Mouse (Mus musculus) heart, embryonic 10.5 days (tissue): ENCODE measurements around the gene Adal. TPM values are rescaled to one million over a fixed set of nuclear protein-coding genes. Genes with fewer than 3 reads are reported as not detected.

Source experiments
- DNase-seq: peaks from one replicate; pipeline ENCODE4 v3.0.0-alpha.2; 2017; ENCODE audit warnings: low spot score
- H3K27ac ChIP-seq: fragments of 300-500 bp; sonication (generic); 2 replicates; pipeline ENCODE4 v1.5.1; 2016; ENCODE audit warnings: mild to moderate bottlenecking
- H3K27me3 ChIP-seq: fragments of 300-500 bp; sonication (generic); 2 replicates; pipeline ENCODE4 v1.6.1; 2016; ENCODE audit warnings: mild to moderate bottlenecking; ENCODE audit not compliant: poor library complexity, insufficient read depth, severe bottlenecking
- H3K36me3 ChIP-seq: fragments of 300-500 bp; sonication (generic); 2 replicates; pipeline ENCODE4 v1.6.1; 2016; ENCODE audit warnings: mild to moderate bottlenecking, moderate library complexity
- H3K4me1 ChIP-seq: fragments of 300-500 bp; sonication (generic); 2 replicates; pipeline ENCODE4 v1.6.1; 2016; ENCODE audit warnings: mild to moderate bottlenecking
- H3K4me3 ChIP-seq: fragments of 300-500 bp; sonication (generic); 2 replicates; pipeline ENCODE4 v1.5.1; 2016; ENCODE audit warnings: mild to moderate bottlenecking, moderate library complexity
- H3K9me3 ChIP-seq: fragments of 300-500 bp; sonication (generic); 2 replicates; pipeline ENCODE4 v1.6.1; 2016; ENCODE audit warnings: mild to moderate bottlenecking, moderate library complexity
- WGBS: fragments of 180-500 bp; shearing (Covaris S2); methylation state at CpG from one replicate; pipeline ENCODE4 v1.1.7; 2016; 5-methylcytosine and 5-hydroxymethylcytosine counted together
- polyA plus RNA-seq: library from polyadenylated mRNA; unstranded; fragments of >200 nt; fragmentation: Nextera tagmentation; extraction: Ambion mirVana; gene quantifications from 2 replicates; pipeline ENCODE4 v1.2.1, GENCODE M21; 2016

The Adal gene
- polyA plus RNA-seq, 1 experiment from 2014 or later = 14.5 TPM

- Histone ChIP-seq H3K4me1 (peaks cover 23% of the 10 kb centered on the region), H3K9me3 (no peaks in the 10 kb centered on the region), H3K27ac (peak overlapping the region; percentile 97), H3K36me3 (peaks cover 40% of the 10 kb centered on the region), H3K4me3 (peak overlapping the region; percentile 77), H3K27me3 (no peaks in the 10 kb centered on the region)
- no peak for DNase-seq
- WGBS = 75% methylated on average over 16 of the region's 16 CpGs
These were observed 1.2 kb downstream of the Adal start for GRCm38 (mm10) chr2:121141216-121142035.

- Histone ChIP-seq H3K4me1 (peaks cover 23% of the 10 kb centered on the region), H3K4me3 (no peak overlapping the region), H3K27me3 (no peaks in the 10 kb centered on the region), H3K9me3 (no peaks in the 10 kb centered on the region), H3K36me3 (peaks cover 44% of the 10 kb centered on the region), H3K27ac (no peak overlapping the region)
- DNase-seq = no peak
- WGBS = 64% methylated on average over 2 of the region's 2 CpGs
These were observed 2.2 kb downstream of the Adal start for GRCm38 (mm10) chr2:121142415-121142814.

DNA sequence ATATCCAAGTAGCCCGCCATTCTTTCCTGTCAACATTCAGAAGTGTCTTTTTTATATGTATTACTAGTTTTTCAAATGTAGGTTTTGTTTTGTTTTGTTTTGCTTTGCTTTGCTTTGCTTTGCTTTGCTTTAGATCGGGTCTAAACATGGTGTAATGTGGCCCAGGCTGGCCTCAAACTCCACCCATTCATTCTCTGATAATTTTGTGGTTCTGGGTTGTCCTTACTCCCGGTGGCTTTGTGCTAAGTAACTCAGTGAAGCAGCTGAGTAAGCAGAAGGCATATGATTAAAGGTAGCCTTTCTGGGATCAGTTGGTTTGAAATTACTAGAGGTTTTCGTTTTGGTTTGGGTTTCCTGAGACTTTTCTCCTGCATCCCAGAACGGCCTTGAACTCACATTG lies 9.5 kb downstream of the Adal start:
- Histone ChIP-seq H3K9me3 (no peaks in the 10 kb centered on the region), H3K4me3 (no peak overlapping the region), H3K36me3 (peaks cover 41% of the 10 kb centered on the region), H3K27me3 (no peaks in the 10 kb centered on the region), H3K4me1 (no peaks in the 10 kb centered on the region), H3K27ac (no peak overlapping the region)
- DNase-seq = no peak
- 81% methylated on average over 5 of the region's 5 CpGs for WGBS

GRCm38 (mm10) chr2:121153100-121153499 lies 12.9 kb downstream of the Adal start:
- H3K4me1 ChIP-seq = no peaks in the 10 kb centered on the region
- 88% methylated on average over 3 of the region's 3 CpGs for WGBS
- no peaks in the 10 kb centered on the region for H3K9me3 ChIP-seq
- no peaks in the 10 kb centered on the region for H3K27me3 ChIP-seq
- H3K36me3 ChIP-seq = peaks cover 37% of the 10 kb centered on the region
- DNase-seq = no peak
- no peak overlapping the region for H3K27ac ChIP-seq
- H3K4me3 ChIP-seq = no peak overlapping the region

DNA sequence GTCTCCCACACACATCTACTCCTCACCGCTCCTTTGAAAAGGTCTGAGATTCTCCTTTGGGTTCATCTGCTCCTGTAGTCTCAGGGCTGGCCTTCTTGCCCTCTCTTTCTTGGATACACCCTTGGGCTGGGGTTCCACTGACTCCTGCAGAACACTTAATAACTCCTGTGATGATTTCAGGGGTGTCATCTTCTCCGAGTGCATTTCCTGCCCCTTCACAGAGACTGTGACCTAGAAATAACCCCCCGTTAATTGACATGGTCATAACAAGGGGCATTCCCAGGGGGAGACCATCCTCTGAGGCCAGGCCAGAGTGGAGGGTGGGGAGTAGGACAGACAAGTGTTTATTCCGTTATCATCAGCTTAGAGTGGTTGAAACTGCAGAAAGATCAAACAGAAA lies 28.9 kb downstream of the Adal start:
- peaks cover 33% of the 10 kb centered on the region for H3K36me3 ChIP-seq
- WGBS = 52% methylated on average over 4 of the region's 4 CpGs

DNA sequence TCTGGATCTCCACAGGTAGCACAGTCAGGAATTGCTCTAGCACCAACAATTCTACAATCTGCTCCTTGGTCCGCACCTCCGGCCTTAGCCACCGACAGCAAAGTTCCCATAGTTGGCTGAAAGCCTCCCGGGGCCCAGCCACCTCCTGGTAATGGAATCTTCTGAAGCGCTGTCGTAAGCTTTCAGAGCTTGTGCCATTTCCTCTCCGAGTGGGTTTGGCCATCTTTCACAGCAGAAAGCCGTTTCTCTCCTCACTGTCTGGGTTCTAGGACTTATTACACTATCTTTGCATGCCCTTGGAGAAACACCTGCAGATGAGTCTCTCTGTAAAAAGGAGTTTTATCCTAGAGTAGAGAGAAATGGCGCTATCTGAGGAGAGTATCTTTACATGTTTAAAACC lies 29.7 kb downstream of the Adal start:
- 6% methylated on average over 9 of the region's 9 CpGs for WGBS
- DNase-seq = peak; percentile 79
- peaks cover 21% of the 10 kb centered on the region for H3K4me1 ChIP-seq
- peaks cover 35% of the 10 kb centered on the region for H3K36me3 ChIP-seq
- peak overlapping the region; percentile 94 for H3K4me3 ChIP-seq
- peak overlapping the region; percentile 94 for H3K27ac ChIP-seq
- no peaks in the 10 kb centered on the region for H3K27me3 ChIP-seq
- H3K9me3 ChIP-seq = no peaks in the 10 kb centered on the region

More for the DNA sequence above, 28.9 kb downstream of the Adal start:
- Histone ChIP-seq H3K27ac (no peak overlapping the region), H3K4me1 (peaks cover 21% of the 10 kb centered on the region), H3K4me3 (peak overlapping the region; percentile 94), H3K9me3 (no peaks in the 10 kb centered on the region), H3K27me3 (no peaks in the 10 kb centered on the region)
- DNase-seq = no peak

DNA sequence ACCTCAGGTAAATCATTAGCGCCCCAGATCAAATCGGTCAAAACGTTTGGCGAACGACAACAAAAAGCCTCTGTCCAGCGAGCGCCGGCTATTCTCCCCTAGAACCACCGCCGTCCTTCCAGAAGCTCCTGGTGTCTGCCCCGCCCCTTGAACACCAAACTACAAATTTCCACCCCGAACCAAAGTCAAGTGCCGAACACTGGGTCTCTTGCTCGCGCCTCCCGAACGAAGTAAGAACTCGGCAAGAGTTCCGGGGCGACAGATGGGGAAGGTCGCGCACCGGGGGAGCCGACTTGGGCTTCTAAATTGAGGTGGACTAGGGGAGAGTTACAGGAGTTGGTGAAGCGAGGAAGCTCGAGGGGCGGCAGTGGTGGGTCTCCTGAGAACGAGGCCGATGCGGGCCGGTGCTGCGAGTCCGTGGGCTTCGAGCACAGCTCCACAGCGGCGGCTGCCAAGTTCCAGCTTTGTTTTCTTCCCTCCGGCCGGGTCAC lies 30.3 kb downstream of the Adal start, which contains the start of gene Tubgcp4:
Gene Tubgcp4, plus strand, starts transcription at position 174 of the 491 bp plus-strand sequence.
- DNase-seq = no peak
- peaks cover 41% of the 10 kb centered on the region for H3K36me3 ChIP-seq
- H3K4me1 ChIP-seq = peaks cover 21% of the 10 kb centered on the region
- peak within 1 kb of the TSS; percentile 94 for H3K27ac ChIP-seq
- no peaks in the 10 kb centered on the region for H3K9me3 ChIP-seq
- H3K4me3 ChIP-seq = peak within 1 kb of the TSS; percentile 94
- no peaks in the 10 kb centered on the region for H3K27me3 ChIP-seq
- WGBS = under 1% methylated on average over 38 of the region's 38 CpGs

- peak; percentile 96 for DNase-seq
- Histone ChIP-seq H3K27me3 (no peaks in the 10 kb centered on the region), H3K9me3 (no peaks in the 10 kb centered on the region), H3K4me3 (peak within 1 kb of the TSS; percentile 94), H3K27ac (peak within 1 kb of the TSS; percentile 94), H3K4me1 (peaks cover 21% of the 10 kb centered on the region), H3K36me3 (peaks cover 41% of the 10 kb centered on the region)
- WGBS = under 1% methylated on average over 66 of the region's 66 CpGs
These were observed 30.9 kb downstream of the Adal start, which contains the start of gene Zscan29 for GRCm38 (mm10) chr2:121170980-121171742. TSS of gene Zscan29 (minus strand) at chr2:121171125.

- no peak overlapping the region for H3K4me3 ChIP-seq
- no peaks in the 10 kb centered on the region for H3K27me3 ChIP-seq
- H3K36me3 ChIP-seq = peaks cover 83% of the 10 kb centered on the region
- H3K9me3 ChIP-seq = no peaks in the 10 kb centered on the region
- no peak for DNase-seq
- H3K4me1 ChIP-seq = no peaks in the 10 kb centered on the region
- H3K27ac ChIP-seq = no peak overlapping the region
- WGBS = 93% methylated on average over 3 of the region's 3 CpGs
These were observed 38.7 kb downstream of the Adal start for GRCm38 (mm10) chr2:121178828-121179479.

DNA sequence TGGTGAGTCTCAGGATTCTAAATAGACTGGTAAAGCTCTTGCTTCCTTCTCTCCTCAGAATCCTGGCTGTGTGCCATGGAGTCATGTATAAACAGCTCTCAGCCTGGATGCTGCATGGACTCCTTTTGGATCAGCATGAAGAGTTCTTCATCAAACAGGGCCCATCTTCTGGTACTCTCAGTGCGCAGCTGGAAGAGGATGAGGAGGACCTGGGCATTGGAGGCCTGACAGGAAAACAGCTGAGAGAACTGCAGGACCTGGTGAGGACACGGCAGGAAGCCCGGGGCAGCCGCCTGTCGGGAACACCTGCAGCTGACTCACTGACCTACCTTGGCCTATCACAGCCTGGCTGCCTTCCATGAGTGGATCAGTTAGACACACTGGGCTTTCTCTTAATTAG lies 43.2 kb downstream of the Adal start:
- H3K36me3 ChIP-seq = peaks cover 77% of the 10 kb centered on the region
- 88% methylated on average over 5 of the region's 5 CpGs for WGBS
- H3K27ac ChIP-seq = no peak overlapping the region
- H3K4me3 ChIP-seq = no peak overlapping the region
- H3K4me1 ChIP-seq = no peaks in the 10 kb centered on the region
- no peaks in the 10 kb centered on the region for H3K9me3 ChIP-seq
- no peak for DNase-seq
- H3K27me3 ChIP-seq = no peaks in the 10 kb centered on the region

- WGBS = 93% methylated on average over 7 of the region's 7 CpGs
- H3K27me3 ChIP-seq = no peaks in the 10 kb centered on the region
- H3K9me3 ChIP-seq = no peaks in the 10 kb centered on the region
- H3K4me1 ChIP-seq = no peaks in the 10 kb centered on the region
- no peak overlapping the region for H3K27ac ChIP-seq
- no peak for DNase-seq
- H3K4me3 ChIP-seq = no peak overlapping the region
- peaks cover 77% of the 10 kb centered on the region for H3K36me3 ChIP-seq
These were observed 43.9 kb downstream of the Adal start for GRCm38 (mm10) chr2:121184142-121184541.

- no peaks in the 10 kb centered on the region for H3K9me3 ChIP-seq
- no peak overlapping the region for H3K4me3 ChIP-seq
- H3K36me3 ChIP-seq = peaks cover 87% of the 10 kb centered on the region
- H3K4me1 ChIP-seq = no peaks in the 10 kb centered on the region
- H3K27me3 ChIP-seq = no peaks in the 10 kb centered on the region
- no peak for DNase-seq
- no peak overlapping the region for H3K27ac ChIP-seq
- WGBS = 86% methylated on average over 1 of the region's 1 CpGs
These were observed 48.3 kb downstream of the Adal start for GRCm38 (mm10) chr2:121188530-121188929.
